Mouse (Mus musculus) testis, adult 2 months (tissue): ENCODE data around the gene Hypk. TPM values are rescaled to one million over a fixed set of nuclear protein-coding genes. Genes with fewer than 3 reads are reported as not detected.

Experiments used
- H3K27ac ChIP-seq: fragments of 200-500 bp; 2 replicates; pipeline ENCODE4 v1.5.1; 2012; ENCODE audit warnings: low read depth, low read length; ENCODE audit not compliant: control insufficient read depth, insufficient read depth
- H3K27me3 ChIP-seq: fragments of 200-500 bp; 2 replicates; pipeline ENCODE4 v1.6.1; 2012; ENCODE audit warnings: mild to moderate bottlenecking, low read length, moderate library complexity; ENCODE audit not compliant: control insufficient read depth, insufficient read depth
- H3K36me3 ChIP-seq: fragments of 200-500 bp; 2 replicates; pipeline ENCODE4 v1.6.1; 2012; ENCODE audit warnings: mild to moderate bottlenecking, low read length; ENCODE audit not compliant: control insufficient read depth, insufficient read depth
- H3K4me1 ChIP-seq: fragments of 200-500 bp; 2 replicates; pipeline ENCODE4 v1.6.1; 2012; ENCODE audit warnings: low read length; ENCODE audit not compliant: control insufficient read depth, insufficient read depth
- H3K4me3 ChIP-seq: fragments of 200-500 bp; 2 replicates; pipeline ENCODE4 v1.5.1; 2012; ENCODE audit warnings: low read depth, mild to moderate bottlenecking, low read length, moderate library complexity, mixed read lengths; ENCODE audit not compliant: control insufficient read depth
- CTCF ChIP-seq: fragments of 200-500 bp; IDR thresholded peaks from 2 replicates; pipeline ENCODE4 v1.5.1; 2012; ENCODE audit warnings: low read depth, mild to moderate bottlenecking, inconsistent platforms, low read length, moderate library complexity; ENCODE audit not compliant: control insufficient read depth, insufficient read depth, insufficient replicate concordance
- POLR2A ChIP-seq: fragments of 200-500 bp; IDR thresholded peaks from 2 replicates; pipeline ENCODE4 v1.6.1; 2012; ENCODE audit warnings: low read depth, mild to moderate bottlenecking, inconsistent platforms, low read length, moderate library complexity; ENCODE audit not compliant: control insufficient read depth
- polyA plus RNA-seq: library from polyadenylated mRNA; depleted of rRNA; stranded (reverse); fragments of >200 nt; gene quantifications from 2 replicates; pipeline ENCODE4 v1.2.3, GENCODE M21; 2012

Gene Hypk
- polyA plus RNA-seq, 1 experiment = 12.2 TPM

GRCm38 (mm10) chr2:121448136-121448535 lies 5.0 kb upstream of the Hypk start:
- TF ChIP-seq CTCF (no peak), POLR2A (no peak)
- H3K36me3 ChIP-seq = peaks cover 2% of the 10 kb centered on the region
- peaks cover 8% of the 10 kb centered on the region for H3K4me1 ChIP-seq
- H3K4me3 ChIP-seq = peak overlapping the region; percentile 95
- H3K27ac ChIP-seq = peak overlapping the region; percentile 90
- no peaks in the 10 kb centered on the region for H3K27me3 ChIP-seq

GRCm38 (mm10) chr2:121448739-121449535 lies 4.2 kb upstream of the Hypk start, which contains the start of gene Serf2:
Gene Serf2, plus strand, starts transcription at chr2:121449195.
- H3K27me3 ChIP-seq = no peaks in the 10 kb centered on the region
- peaks cover 2% of the 10 kb centered on the region for H3K36me3 ChIP-seq
- peak within 1 kb of the TSS; percentile 96 for H3K27ac ChIP-seq
- TF ChIP-seq CTCF = no peak
- peak; percentile 97 for TF ChIP-seq POLR2A
- H3K4me3 ChIP-seq = peak within 1 kb of the TSS; percentile 95
- H3K4me1 ChIP-seq = peaks cover 8% of the 10 kb centered on the region

- no peak for TF ChIP-seq CTCF
- TF ChIP-seq POLR2A = no peak; the same call in 1 of the 2 replicates
- peak overlapping the region; percentile 95 for H3K4me3 ChIP-seq
These were observed 3.5 kb upstream of the Hypk start for GRCm38 (mm10) chr2:121449545-121450011.

GRCm38 (mm10) chr2:121450093-121450492 lies 3.0 kb upstream of the Hypk start:
- Histone ChIP-seq H3K36me3 (peaks cover 2% of the 10 kb centered on the region), H3K4me1 (peaks cover 8% of the 10 kb centered on the region), H3K4me3 (peak overlapping the region; percentile 95), H3K27ac (peak overlapping the region; percentile 88), H3K27me3 (no peaks in the 10 kb centered on the region)
- TF ChIP-seq POLR2A = no peak
- no peak for TF ChIP-seq CTCF

More at GRCm38 (mm10) chr2:121449545-121450011, 3.5 kb upstream of the Hypk start:
- Histone ChIP-seq H3K36me3 (peaks cover 2% of the 10 kb centered on the region), H3K27me3 (no peaks in the 10 kb centered on the region), H3K27ac (peak overlapping the region; percentile 96), H3K4me1 (peaks cover 8% of the 10 kb centered on the region)

DNA sequence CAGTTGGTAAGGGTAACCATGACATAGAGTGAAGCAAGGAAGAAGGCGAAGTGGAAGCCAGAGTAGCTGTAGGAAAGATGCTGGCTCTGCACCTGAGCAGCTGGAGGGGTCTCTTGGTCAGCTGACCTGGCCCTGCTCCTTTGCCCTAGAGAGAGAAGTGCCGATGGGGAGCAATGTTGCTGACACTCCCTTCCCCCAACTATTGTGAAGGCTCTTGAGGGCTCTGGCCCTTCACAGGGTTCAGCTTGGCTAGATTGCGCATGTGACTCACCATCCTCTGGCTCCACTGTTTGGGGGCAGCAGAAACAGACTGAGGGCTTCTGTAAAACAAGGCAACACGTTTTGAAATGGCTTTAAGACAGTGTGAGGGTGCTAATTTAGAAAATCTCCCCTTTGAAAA lies 729 bp upstream of the Hypk start:
- peaks cover 2% of the 10 kb centered on the region for H3K36me3 ChIP-seq
- H3K4me3 ChIP-seq = no peak overlapping the region

GRCm38 (mm10) chr2:121453917-121454316 lies 827 bp downstream of the Hypk start:
- Histone ChIP-seq H3K4me1 (peaks cover 5% of the 10 kb centered on the region), H3K27me3 (no peaks in the 10 kb centered on the region), H3K36me3 (peaks cover 2% of the 10 kb centered on the region), H3K4me3 (no peak overlapping the region), H3K27ac (no peak overlapping the region)
- no peak for TF ChIP-seq CTCF
- no peak for TF ChIP-seq POLR2A

More for the DNA sequence above, 729 bp upstream of the Hypk start:
- TF ChIP-seq CTCF = no peak
- TF ChIP-seq POLR2A = no peak
- Histone ChIP-seq H3K27me3 (no peaks in the 10 kb centered on the region), H3K4me1 (peaks cover 8% of the 10 kb centered on the region), H3K27ac (no peak overlapping the region)

DNA sequence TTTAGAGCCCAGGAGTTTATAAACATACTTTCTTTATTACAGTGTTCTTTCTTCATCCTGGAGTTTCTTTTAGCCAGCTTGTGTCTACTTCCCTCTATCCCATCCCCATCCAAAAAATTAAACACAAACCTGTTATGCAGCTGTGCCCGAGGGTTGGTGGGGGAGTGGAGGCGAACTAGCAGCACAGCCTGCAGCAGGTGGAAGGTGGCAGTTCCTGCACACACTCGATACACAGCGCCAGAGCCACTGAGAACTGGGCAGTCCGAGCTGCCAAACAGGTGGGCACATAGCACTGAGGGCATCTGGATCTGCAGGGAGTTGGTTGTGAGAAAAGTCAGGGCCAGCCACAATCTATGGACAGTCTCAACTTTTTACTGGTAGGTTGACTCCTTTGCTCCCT lies 2.4 kb downstream of the Hypk start:
- H3K4me3 ChIP-seq = no peak overlapping the region; the same call in 1 of the 2 replicates
- H3K36me3 ChIP-seq = no peaks in the 10 kb centered on the region; the same call in 1 of the 2 replicates
- no peak for TF ChIP-seq POLR2A
- no peak for TF ChIP-seq CTCF

More for the DNA sequence above, 2.4 kb downstream of the Hypk start:
- Histone ChIP-seq H3K27ac (no peak overlapping the region), H3K27me3 (no peaks in the 10 kb centered on the region), H3K4me1 (peaks cover 3% of the 10 kb centered on the region)
